Mouse (Mus musculus) testis, postnatal 14 days (tissue): ENCODE measurements at regions not wholly inside any gene's neighbourhood (a gene's known extent, or its start where the extent isn't known, plus 50 kb on each side); places are given as distances from the start of the nearest gene placed in this dataset.

Experiments
- DNase-seq: peaks from one replicate; pipeline ENCODE4 v3.0.0; 2021; ENCODE audit warnings: low spot score

DNA sequence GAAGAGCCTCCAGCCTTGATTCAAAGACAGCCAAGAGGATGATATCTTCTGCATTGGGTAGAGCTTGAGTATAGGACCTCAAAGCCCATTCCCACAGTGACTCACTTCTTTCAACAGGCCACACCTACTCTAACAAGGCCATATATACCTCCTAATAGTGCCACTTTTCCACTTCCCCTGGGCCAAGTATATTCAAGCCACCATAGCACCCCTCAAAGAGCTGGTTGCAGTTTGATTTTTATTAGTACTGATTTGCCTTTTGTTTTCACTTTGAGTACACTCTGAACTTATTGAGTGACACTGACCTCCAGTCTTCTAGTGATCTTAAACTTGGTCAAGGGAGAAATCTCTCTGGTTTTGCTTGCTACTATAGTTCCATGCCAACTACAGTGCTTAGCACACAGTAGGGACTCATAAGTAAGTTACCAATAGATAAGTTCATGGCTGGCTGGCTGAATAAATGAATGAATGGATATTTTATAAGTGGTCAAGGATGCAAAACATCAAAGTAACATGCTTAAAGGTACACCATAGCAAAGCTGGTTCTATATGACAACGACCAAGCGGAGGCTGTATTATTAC, 64.5 kb upstream of the Lmo2 start:
- no peak for DNase-seq

DNA sequence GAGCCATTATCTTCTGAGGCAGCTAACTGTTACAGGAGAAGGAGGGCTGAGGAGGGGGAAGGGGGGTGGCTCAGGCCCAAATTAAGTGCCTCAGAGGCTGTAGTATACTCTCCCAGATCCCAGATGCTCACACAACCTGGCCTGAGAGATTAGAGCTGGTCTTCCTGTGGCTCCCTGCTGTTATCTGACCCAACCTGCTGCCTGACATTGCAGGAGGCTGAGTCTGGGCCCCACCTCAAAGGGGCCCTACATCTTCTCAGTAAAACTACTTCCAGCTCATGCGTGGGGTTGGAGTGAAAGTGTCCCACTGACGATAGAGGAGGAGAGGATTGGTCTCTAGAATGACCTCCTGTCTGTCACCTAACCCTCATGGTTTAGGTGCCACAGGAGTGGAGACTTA, 64.0 kb upstream of the Lmo2 start:
- no peak for DNase-seq

DNA sequence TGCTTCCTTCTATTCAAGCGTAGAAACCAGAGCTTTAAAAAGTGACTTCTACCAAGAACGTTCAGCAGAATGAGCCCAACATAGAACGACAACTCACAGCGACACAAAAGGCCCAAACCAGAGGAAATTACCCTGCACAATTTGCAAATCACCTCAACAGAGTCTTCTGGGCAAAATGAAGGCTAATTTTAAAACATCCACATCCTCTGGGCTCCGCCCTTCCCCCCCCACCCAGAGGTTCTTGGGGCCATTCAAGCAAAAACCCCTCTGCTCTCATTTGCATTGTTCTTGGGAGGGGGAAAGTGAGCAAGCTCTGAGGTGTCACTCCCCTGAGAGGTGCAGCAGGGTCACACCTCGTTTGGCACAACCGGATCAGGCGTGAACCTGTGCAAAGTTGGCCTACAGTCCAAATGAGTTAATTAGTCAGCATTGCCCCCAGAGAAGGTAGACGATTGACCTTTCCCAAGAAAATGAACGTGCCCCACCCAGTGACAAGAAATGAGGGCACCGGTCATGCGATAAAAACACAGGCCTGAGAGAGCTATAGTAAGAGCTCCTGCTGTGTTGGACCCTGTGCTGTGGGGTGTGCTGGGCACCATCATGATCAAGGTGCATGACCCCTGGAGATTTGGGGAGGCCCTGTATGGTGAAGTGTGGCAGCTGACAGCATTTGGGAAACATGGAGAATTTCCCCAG, 62.7 kb upstream of the Lmo2 start:
- no peak for DNase-seq

DNA sequence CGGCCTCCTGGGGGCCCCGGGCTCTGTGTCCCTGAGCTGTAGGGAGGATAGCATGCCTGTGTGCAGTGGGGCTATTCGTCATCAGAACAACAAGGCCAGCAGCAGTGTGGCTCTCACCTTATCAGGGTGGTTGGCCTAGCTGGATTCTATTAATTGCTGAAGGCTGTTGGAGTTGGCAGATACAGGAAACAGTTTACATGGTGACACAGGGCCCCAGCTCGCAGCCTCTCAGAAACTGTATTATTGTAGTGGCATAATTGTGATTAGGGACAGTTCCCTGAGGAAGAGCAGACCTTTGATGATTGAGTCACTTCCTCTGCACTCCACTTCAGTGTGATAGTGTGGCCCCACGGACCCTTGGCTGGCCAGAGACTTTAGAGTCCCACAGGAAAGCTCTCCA, 61.6 kb upstream of the Lmo2 start:
- no peak for DNase-seq

DNA sequence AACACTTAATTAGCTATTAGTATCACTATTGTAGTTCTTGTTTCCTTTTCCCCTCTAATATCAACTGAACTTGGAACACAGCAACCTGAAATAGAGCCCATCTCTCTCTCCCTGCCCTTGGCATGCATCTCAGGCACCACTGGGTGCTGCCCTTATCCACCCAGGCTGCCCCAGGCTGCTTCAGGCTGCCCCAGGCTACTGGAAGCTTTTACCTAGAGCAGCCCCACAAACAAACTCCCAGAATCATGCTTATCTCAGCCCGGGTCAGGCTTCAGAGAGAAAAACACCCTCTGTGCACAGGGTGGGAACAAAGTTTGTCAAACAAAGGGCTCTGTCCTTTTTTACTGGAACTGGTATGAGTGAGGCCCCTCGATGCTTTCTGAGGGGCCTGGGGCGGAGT, 61.0 kb upstream of the Lmo2 start:
- DNase-seq: no peak

DNA sequence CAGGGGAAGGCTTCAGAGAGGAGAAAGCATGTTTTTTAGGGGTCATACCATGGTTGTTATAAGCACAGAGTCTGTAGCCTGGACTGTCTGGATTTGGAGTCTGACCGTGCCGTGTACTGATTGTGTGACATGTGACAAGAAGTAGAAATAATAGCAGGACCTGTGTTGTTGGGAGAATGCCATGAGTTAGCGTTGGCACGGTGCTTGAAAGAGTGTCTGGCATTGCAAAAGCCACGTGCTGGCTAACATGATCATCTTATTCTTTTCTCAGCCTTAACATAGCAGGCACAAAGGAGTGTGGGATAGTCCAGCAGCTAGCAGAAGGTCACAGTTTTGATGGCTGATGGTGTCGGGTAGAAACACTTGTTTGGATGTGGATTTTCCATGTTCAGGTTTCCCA, 58.1 kb upstream of the Lmo2 start:
- no peak for DNase-seq

DNA sequence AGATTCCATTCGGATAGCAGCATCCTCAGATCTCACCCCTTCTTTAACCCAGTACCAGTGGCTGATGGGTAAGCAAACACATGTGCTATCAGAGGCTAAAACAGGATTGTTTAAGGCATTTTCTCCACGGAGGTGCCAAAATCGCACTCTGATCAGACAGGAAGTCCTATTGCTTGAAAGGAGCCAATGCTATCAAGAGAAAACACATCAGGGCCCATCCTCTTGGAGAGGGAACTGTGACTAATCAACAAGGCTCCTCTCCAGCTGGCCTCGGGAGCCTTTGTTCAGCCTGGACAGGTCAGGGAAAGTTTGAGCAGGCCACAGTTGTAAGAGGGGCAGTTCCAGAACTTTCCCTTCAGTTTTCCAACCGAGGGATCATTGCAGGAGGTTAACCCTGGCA, 57.4 kb upstream of the Lmo2 start:
- DNase-seq: no peak

DNA sequence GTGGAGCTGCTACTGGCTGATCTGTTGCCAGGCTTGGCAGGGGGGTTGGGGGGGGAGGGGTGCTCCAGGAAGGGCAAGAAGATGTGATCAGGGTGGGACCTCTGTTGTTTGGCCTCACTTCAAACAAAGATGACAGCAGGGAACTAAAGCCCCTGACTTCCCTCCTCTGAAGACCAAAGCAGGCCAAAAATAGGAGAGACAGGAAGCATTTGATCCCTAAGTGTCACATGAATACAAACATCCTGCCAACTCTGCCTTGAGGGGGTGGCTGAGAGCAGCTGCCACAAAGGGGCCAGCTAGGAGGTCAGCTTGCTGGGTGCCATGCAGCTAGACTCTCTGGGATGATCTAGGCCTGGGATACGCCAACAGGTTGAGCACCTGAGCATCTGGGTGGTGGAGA, 56.3 kb upstream of the Lmo2 start:
- DNase-seq: no peak

DNA sequence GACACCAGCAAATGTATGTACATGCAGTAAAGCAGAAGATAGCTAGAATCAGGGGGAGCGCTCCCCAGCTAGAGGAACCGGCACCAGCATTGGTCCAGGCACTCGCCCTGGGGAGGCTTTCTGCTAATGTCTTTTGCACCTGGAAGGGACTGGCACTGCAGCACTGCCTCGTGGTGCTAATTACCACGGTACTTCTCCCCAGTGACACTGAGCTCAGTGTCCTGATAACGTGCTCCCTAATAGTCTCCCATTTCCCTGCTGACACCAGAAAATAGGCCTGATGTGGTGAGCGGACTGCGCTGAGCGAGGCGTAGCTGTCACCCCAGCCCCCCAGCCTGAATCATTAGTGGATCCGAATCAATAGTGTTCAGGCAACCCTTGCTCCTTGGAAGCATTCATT, 55.0 kb upstream of the Lmo2 start:
- DNase-seq: no peak

DNA sequence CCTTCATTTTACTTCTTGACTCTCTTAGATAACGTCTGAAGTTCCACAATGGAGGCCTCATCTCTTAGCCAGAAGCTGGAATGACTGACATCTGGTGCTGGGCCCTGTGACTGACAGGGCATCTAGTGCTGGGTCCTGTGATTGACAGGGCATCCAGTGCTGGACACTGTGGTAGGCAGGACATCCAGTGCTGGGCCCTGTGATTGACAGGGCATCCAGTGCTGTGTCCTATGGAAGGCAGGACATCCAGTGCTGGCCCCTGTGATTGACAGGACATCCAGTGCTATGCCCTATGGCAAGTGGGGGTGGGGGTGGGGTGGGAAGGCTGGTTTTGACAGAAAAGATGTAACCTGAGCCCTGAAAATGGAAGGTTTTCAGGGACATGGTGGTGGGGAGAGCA, 52.1 kb upstream of the Lmo2 start:
- no peak for DNase-seq

DNA sequence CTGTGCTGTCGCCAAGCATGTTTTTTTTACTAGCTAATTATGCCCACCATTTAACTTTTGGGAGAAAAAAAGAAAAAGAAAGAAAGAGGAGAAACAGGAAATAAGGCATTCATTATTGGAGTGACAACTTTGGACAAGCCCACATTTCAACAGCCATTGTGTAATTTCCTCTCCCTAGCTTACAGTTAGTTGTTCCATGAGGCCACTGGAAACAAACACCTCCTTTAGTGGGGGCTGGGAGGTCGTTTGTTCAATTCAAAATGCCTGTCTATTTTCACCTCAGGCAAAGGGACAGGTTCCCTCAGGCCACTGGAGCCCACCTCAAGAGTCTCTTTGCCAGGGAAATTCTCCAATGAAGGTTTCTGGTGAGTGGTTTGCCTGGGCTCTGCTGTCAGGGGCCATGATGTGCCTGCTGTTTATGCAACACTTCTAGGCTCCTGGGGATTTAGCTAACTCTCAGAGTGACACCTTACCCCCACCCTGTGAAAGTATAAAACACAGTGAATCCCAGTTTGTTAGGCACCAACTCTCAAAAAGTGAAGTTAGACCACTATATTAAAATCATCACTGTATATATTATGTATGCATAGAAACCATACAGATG, 51.1 kb upstream of the Lmo2 start:
- DNase-seq: no peak
